In genomic region chr4:137235368-137235767, GRCm38 (mm10) we compare ENCODE assay signal across 30 mouse cellular contexts. TPM values are rescaled to one million over a fixed set of nuclear protein-coding genes. Genes with fewer than 3 reads are reported as not detected.
DNase-seq lines count a peak whose midpoint lies in the region; ATAC-seq lines count a peak whose summit lies in the region.
"Had no signal": no experiment of that assay in that cellular context is flagged by ENCODE, and none has a peak within 500 bp of the region (broad histone marks: within the 10 kb centered on the region; RNA-seq: fewer than 3 reads in every experiment).

No protein-coding gene starts in this region.

- no peak overlapping the region for H3K27ac ChIP-seq in neural tube, embryonic 15.5 days (replicated peaks)
- H3K27ac ChIP-seq: hindbrain, embryonic 13.5 days; kidney, postnatal 0 days; limb, embryonic 13.5 days; lung, embryonic 15.5 days; midbrain, embryonic 10.5 days; midbrain, embryonic 15.5 days; stomach, embryonic 15.5 days had no signal

- H3K4me1 ChIP-seq in neural tube, embryonic 15.5 days: peaks cover 10% of the 10 kb centered on the region
- H3K4me1 ChIP-seq: midbrain, embryonic 15.5 days had no signal

- no peak overlapping the region for H3K9ac ChIP-seq in neural tube, embryonic 15.5 days (replicated peaks)
- H3K9ac ChIP-seq: heart, embryonic 12.5 days; hindbrain, embryonic 13.5 days; limb, embryonic 13.5 days; lung, embryonic 15.5 days; midbrain, embryonic 15.5 days; stomach, embryonic 15.5 days had no signal

- H3K9me3 ChIP-seq in neural tube, embryonic 15.5 days (replicated peaks): 0 out of 2 replicates have a peak, but pooled peaks cover 6% of the 10 kb centered on the region
- H3K9me3 ChIP-seq: lung, embryonic 15.5 days; midbrain, embryonic 15.5 days had no signal

- DNase-seq in layer of hippocampus, adult 11-12 months (ENCODE audit: low spot score): peak; percentile 20
- DNase-seq in layer of hippocampus, postnatal 10 days (ENCODE audit: low spot score in 2 of 2): no peak
- DNase-seq in retina, postnatal 1 day: peak; percentile 15
- DNase-seq in retina, embryonic 14.5 days (ENCODE audit: low spot score): no peak
- DNase-seq in right cerebral cortex, postnatal 36 days (ENCODE audit: low spot score in 2 of 2): peak; percentile 16 to 20
- peak; percentile 22 for DNase-seq in telencephalon, adult 2 months (ENCODE audit: low read depth, low spot score)
- DNase-seq: adrenal gland, postnatal 36 days; cerebellum, adult 2 months; cerebellum, postnatal 14 days; gastrocnemius, postnatal 25 days; heart, adult 18-20 months; heart, postnatal 4 days; kidney, adult 8-10 months; kidney, postnatal 4 days; thymus, adult 2 months; thymus, postnatal 4 days had no signal

- no peak overlapping the region for H3K4me3 ChIP-seq in neural tube, embryonic 15.5 days (replicated peaks)
- H3K4me3 ChIP-seq: erythroblast, embryonic 14.5 days; heart, embryonic 12.5 days; hindbrain, embryonic 13.5 days; limb, embryonic 13.5 days; lung, embryonic 15.5 days; midbrain, embryonic 10.5 days; midbrain, embryonic 15.5 days; stomach, embryonic 15.5 days had no signal

- WGBS in neural tube, embryonic 15.5 days: 76% methylated on average over 9 of the region's 9 CpGs

- no peak for ATAC-seq in neural tube, embryonic 15.5 days (ENCODE audit: low FRiP score)
- ATAC-seq: forebrain, embryonic 16.5 days; intestine, embryonic 16.5 days; midbrain, embryonic 15.5 days had no signal

- no peaks in the 10 kb centered on the region for H3K27me3 ChIP-seq in neural tube, embryonic 15.5 days (replicated peaks)
- H3K27me3 ChIP-seq: heart, embryonic 12.5 days; hindbrain, embryonic 13.5 days; limb, embryonic 13.5 days; lung, embryonic 15.5 days; midbrain, embryonic 15.5 days; stomach, embryonic 15.5 days had no signal

- no peak overlapping the region for H3K4me2 ChIP-seq in neural tube, embryonic 15.5 days
- H3K4me2 ChIP-seq: heart, embryonic 12.5 days; hindbrain, embryonic 13.5 days; limb, embryonic 13.5 days; liver, embryonic 11.5 days; lung, embryonic 15.5 days; midbrain, embryonic 15.5 days; stomach, embryonic 15.5 days had no signal

- no peaks in the 10 kb centered on the region for H3K36me3 ChIP-seq in neural tube, embryonic 15.5 days
- H3K36me3 ChIP-seq: heart, embryonic 12.5 days; hindbrain, embryonic 13.5 days; limb, embryonic 13.5 days; lung, embryonic 15.5 days; midbrain, embryonic 10.5 days; midbrain, embryonic 15.5 days; stomach, embryonic 15.5 days had no signal

RNA-seq across cellular contexts. Expression of gene Wnt4, which starts 41.9 kb away (rescaled TPM):
- 10 to 100 TPM; 10.4 to 11.4 TPM for total RNA-seq in layer of hippocampus, postnatal 10 days (2021)
- polyA plus RNA-seq in neural tube, embryonic 15.5 days (2015; fragmentation: Nextera tagmentation; extraction: Ambion mirVana): 3.8 and 5.0 TPM in 2 replicates
- total RNA-seq: megakaryocyte progenitor cell, adult 5-6 weeks had no signal

Comparison
In these comparisons a context has a peak if more than half of its experiments do, and no peak if none do; other contexts are left out.
1. DNase-seq: peak in layer of hippocampus, adult 11-12 months (single experiment), retina, postnatal 1 day (single experiment), right cerebral cortex, postnatal 36 days (2 of 2) and telencephalon, adult 2 months (single experiment); none in layer of hippocampus, postnatal 10 days (0 of 2) and retina, embryonic 14.5 days (single experiment).